Comparison of ENCODE assay signal across 20 mouse cellular contexts in genomic region chr10:94457454-94457853, GRCm38 (mm10).
DNase-seq lines count a peak whose midpoint lies in the region; ATAC-seq and TF ChIP-seq lines count a peak whose summit lies in the region.
"Had no signal": no experiment of that assay in that cellular context is flagged by ENCODE, and none has a peak within 500 bp of the region (broad histone marks: within the 10 kb centered on the region; RNA-seq: fewer than 3 reads in every experiment).

No protein-coding gene starts in this region.

- H3K27ac ChIP-seq in embryonic facial prominence, embryonic 11.5 days (replicated peaks; ENCODE audit: low read depth, low read length), result no peak overlapping the region
- H3K27ac ChIP-seq in embryonic facial prominence, embryonic 10.5 days (replicated peaks), result no peak overlapping the region
- 0 out of 2 replicates have a peak overlapping the region, but pooled peaks have one; percentile 13 for H3K27ac ChIP-seq in midbrain, embryonic 10.5 days (replicated peaks)
- no peak overlapping the region for H3K27ac ChIP-seq in midbrain, embryonic 15.5 days
- no peak overlapping the region for H3K27ac ChIP-seq in embryonic facial prominence, embryonic 15.5 days (replicated peaks)
- no peak overlapping the region for H3K27ac ChIP-seq in limb, embryonic 14.5 days (replicated peaks; ENCODE audit: low read depth, low read length)
- H3K27ac ChIP-seq: heart, embryonic 10.5 days; heart, embryonic 15.5 days; hindbrain, embryonic 10.5 days; hindbrain, embryonic 15.5 days had no signal

- no peak overlapping the region for H3K9ac ChIP-seq in embryonic facial prominence, embryonic 11.5 days (replicated peaks; ENCODE audit: low read length)
- no peak overlapping the region for H3K9ac ChIP-seq in midbrain, embryonic 15.5 days
- no peak overlapping the region for H3K9ac ChIP-seq in embryonic facial prominence, embryonic 15.5 days
- H3K9ac ChIP-seq in limb, embryonic 14.5 days (ENCODE audit: low read depth, low read length, severe bottlenecking), result no peak overlapping the region
- H3K9ac ChIP-seq: heart, embryonic 15.5 days; hindbrain, embryonic 15.5 days had no signal

- no peak for TF ChIP-seq POLR2A in limb, embryonic 14.5 days (IDR thresholded peaks at IDR 0.05; ENCODE audit: borderline replicate concordance, extremely low read depth, insufficient read depth, insufficient read length)

- H3K9me3 ChIP-seq in embryonic facial prominence, embryonic 11.5 days (replicated peaks; ENCODE audit: control insufficient read depth, low read length), result no peaks in the 10 kb centered on the region
- no peaks in the 10 kb centered on the region for H3K9me3 ChIP-seq in embryonic facial prominence, embryonic 10.5 days
- H3K9me3 ChIP-seq in midbrain, embryonic 10.5 days (replicated peaks), result no peaks in the 10 kb centered on the region
- H3K9me3 ChIP-seq in midbrain, embryonic 15.5 days, result no peaks in the 10 kb centered on the region
- no peaks in the 10 kb centered on the region for H3K9me3 ChIP-seq in embryonic facial prominence, embryonic 15.5 days (replicated peaks)
- no peaks in the 10 kb centered on the region for H3K9me3 ChIP-seq in limb, embryonic 14.5 days (ENCODE audit: control insufficient read depth, low read length)
- H3K9me3 ChIP-seq: heart, embryonic 10.5 days; heart, embryonic 15.5 days; hindbrain, embryonic 10.5 days; hindbrain, embryonic 15.5 days had no signal

- no peak for ATAC-seq in embryonic facial prominence, embryonic 11.5 days (replicated peaks; ENCODE audit: insufficient number of reproducible peaks, low FRiP score, low TSS enrichment, low read depth)
- ATAC-seq in midbrain, embryonic 15.5 days (replicated peaks), result no peak
- ATAC-seq in embryonic facial prominence, embryonic 15.5 days (ENCODE audit: insufficient number of reproducible peaks, low FRiP score, low TSS enrichment, low read depth), result peak; percentile 54; the same call in 1 of the 2 replicates
- no peak for ATAC-seq in limb, embryonic 14.5 days (ENCODE audit: low FRiP score, low read depth)
- ATAC-seq: forebrain, embryonic 14.5 days; intestine, embryonic 16.5 days had no signal

- intact Hi-C loops in gastrocnemius, postnatal 14 days (cut with DNase I; ENCODE audit: low total_unique reads), result no loop called here

- no peaks in the 10 kb centered on the region for H3K27me3 ChIP-seq in embryonic facial prominence, embryonic 11.5 days (ENCODE audit: control insufficient read depth, insufficient read depth, low read length)
- H3K27me3 ChIP-seq in embryonic facial prominence, embryonic 10.5 days (replicated peaks; ENCODE audit: low read depth, poor library complexity, severe bottlenecking), result no peaks in the 10 kb centered on the region
- H3K27me3 ChIP-seq in midbrain, embryonic 10.5 days (ENCODE audit: low read depth, poor library complexity, severe bottlenecking), result no peaks in the 10 kb centered on the region
- no peaks in the 10 kb centered on the region for H3K27me3 ChIP-seq in midbrain, embryonic 15.5 days (replicated peaks)
- 0 out of 2 replicates have a peak, but pooled peaks cover 2% of the 10 kb centered on the region for H3K27me3 ChIP-seq in embryonic facial prominence, embryonic 15.5 days
- H3K27me3 ChIP-seq in limb, embryonic 14.5 days (ENCODE audit: control insufficient read depth, insufficient read depth, low read length), result no peaks in the 10 kb centered on the region
- H3K27me3 ChIP-seq: heart, embryonic 15.5 days; hindbrain, embryonic 15.5 days had no signal

- peak; percentile 51 for DNase-seq in embryonic facial prominence, embryonic 11.5 days (ENCODE audit: low spot score)
- no peak for DNase-seq in embryonic facial prominence, embryonic 10.5 days (ENCODE audit: low spot score)
- no peak for DNase-seq in midbrain, embryonic 10.5 days (ENCODE audit: low spot score)
- peak; percentile 44 for DNase-seq in limb, embryonic 14.5 days (ENCODE audit: low spot score)
- DNase-seq in gastrocnemius, postnatal 14 days, result no peak
- DNase-seq in right cerebral cortex, postnatal 10 days (ENCODE audit: low spot score in 2 of 2), result no peak
- DNase-seq: adrenal gland, postnatal 10 days; cerebellum, adult 11 months; cerebellum, adult 8-10 months; cerebellum, postnatal 14 days; heart, adult 18-20 months; heart, postnatal 14 days had no signal

- H3K4me3 ChIP-seq in embryonic facial prominence, embryonic 11.5 days (ENCODE audit: low read depth, low read length), result no peak overlapping the region
- no peak overlapping the region for H3K4me3 ChIP-seq in embryonic facial prominence, embryonic 10.5 days
- no peak overlapping the region for H3K4me3 ChIP-seq in midbrain, embryonic 10.5 days
- H3K4me3 ChIP-seq in midbrain, embryonic 15.5 days, result no peak overlapping the region
- H3K4me3 ChIP-seq in embryonic facial prominence, embryonic 15.5 days (replicated peaks), result no peak overlapping the region
- no peak overlapping the region for H3K4me3 ChIP-seq in limb, embryonic 14.5 days (replicated peaks; ENCODE audit: low read length)
- H3K4me3 ChIP-seq: heart, embryonic 10.5 days; heart, embryonic 15.5 days; hindbrain, embryonic 10.5 days; hindbrain, embryonic 15.5 days had no signal

- no peak overlapping the region for H3K4me2 ChIP-seq in embryonic facial prominence, embryonic 11.5 days (ENCODE audit: low read depth, low read length)
- no peak overlapping the region for H3K4me2 ChIP-seq in midbrain, embryonic 15.5 days
- no peak overlapping the region for H3K4me2 ChIP-seq in embryonic facial prominence, embryonic 15.5 days (replicated peaks)
- no peak overlapping the region for H3K4me2 ChIP-seq in limb, embryonic 14.5 days (replicated peaks; ENCODE audit: low read depth, low read length, severe bottlenecking)
- H3K4me2 ChIP-seq: heart, embryonic 15.5 days; hindbrain, embryonic 15.5 days had no signal

- WGBS in embryonic facial prominence, embryonic 11.5 days, result 38% methylated on average over 1 of the region's 1 CpGs
- 56% methylated on average over 1 of the region's 1 CpGs for WGBS in embryonic facial prominence, embryonic 10.5 days
- WGBS in midbrain, embryonic 10.5 days, result 79% methylated on average over 1 of the region's 1 CpGs
- WGBS in midbrain, embryonic 15.5 days, result 82% methylated on average over 1 of the region's 1 CpGs
- WGBS in embryonic facial prominence, embryonic 15.5 days, result 29% methylated on average over 1 of the region's 1 CpGs
- 13% methylated on average over 1 of the region's 1 CpGs for WGBS in limb, embryonic 14.5 days

- H3K36me3 ChIP-seq in embryonic facial prominence, embryonic 11.5 days (replicated peaks; ENCODE audit: control insufficient read depth, insufficient read depth, low read depth, low read length), result no peaks in the 10 kb centered on the region
- no peaks in the 10 kb centered on the region for H3K36me3 ChIP-seq in embryonic facial prominence, embryonic 10.5 days (replicated peaks)
- H3K36me3 ChIP-seq in midbrain, embryonic 10.5 days, result no peaks in the 10 kb centered on the region
- no peaks in the 10 kb centered on the region for H3K36me3 ChIP-seq in midbrain, embryonic 15.5 days (replicated peaks)
- no peaks in the 10 kb centered on the region for H3K36me3 ChIP-seq in embryonic facial prominence, embryonic 15.5 days
- H3K36me3 ChIP-seq in limb, embryonic 14.5 days (ENCODE audit: control insufficient read depth, insufficient read depth, low read length), result no peaks in the 10 kb centered on the region
- H3K36me3 ChIP-seq: heart, embryonic 10.5 days; heart, embryonic 15.5 days; hindbrain, embryonic 10.5 days; hindbrain, embryonic 15.5 days had no signal

- H3K4me1 ChIP-seq in embryonic facial prominence, embryonic 11.5 days (ENCODE audit: control insufficient read depth, insufficient read depth, low read length), result no peaks in the 10 kb centered on the region
- peaks cover 17% of the 10 kb centered on the region for H3K4me1 ChIP-seq in embryonic facial prominence, embryonic 10.5 days
- peaks cover 12% of the 10 kb centered on the region for H3K4me1 ChIP-seq in midbrain, embryonic 10.5 days
- H3K4me1 ChIP-seq in midbrain, embryonic 15.5 days, result no peaks in the 10 kb centered on the region
- H3K4me1 ChIP-seq in embryonic facial prominence, embryonic 15.5 days, result peaks cover 18% of the 10 kb centered on the region; the same call in 1 of the 2 replicates
- peaks cover 15% of the 10 kb centered on the region for H3K4me1 ChIP-seq in limb, embryonic 14.5 days (ENCODE audit: control insufficient read depth, insufficient read depth, low read length)
- H3K4me1 ChIP-seq: hindbrain, embryonic 15.5 days had no signal

Comparison
In these comparisons a context has a peak if more than half of its experiments do, and no peak if none do; other contexts are left out.
1. DNase-seq: peak in embryonic facial prominence, embryonic 11.5 days (single experiment) and limb, embryonic 14.5 days (single experiment); none in embryonic facial prominence, embryonic 10.5 days (single experiment), midbrain, embryonic 10.5 days (single experiment), gastrocnemius, postnatal 14 days (single experiment) and right cerebral cortex, postnatal 10 days (0 of 2).